Mouse (Mus musculus) E14TG2a.4 (cell line): ENCODE results near the gene Pcgf6.

ENCODE experiments used
- CTCF ChIP-seq: conservative IDR thresholded peaks from 2 replicates; pipeline ENCODE4 v1.5.1; 2014; ENCODE audit warnings: low read length
- NANOG ChIP-seq: IDR thresholded peaks from 2 replicates; pipeline ENCODE4 v1.6.1; 2014; ENCODE audit warnings: borderline replicate concordance, low read length, mixed read lengths
- POU5F1 ChIP-seq: IDR thresholded peaks from 2 replicates; pipeline ENCODE4 v1.6.1; 2014; ENCODE audit warnings: low read length, borderline replicate concordance

- no peak for TF ChIP-seq CTCF
- TF ChIP-seq NANOG, result no peak
- no peak for TF ChIP-seq POU5F1
Observed at GRCm38 (mm10) chr19:47040720-47041473, 9.8 kb downstream of the Pcgf6 start.
